Mouse (Mus musculus) kidney, postnatal 25 days (tissue): ENCODE results near the gene Col23a1.

Experiments used
- DNase-seq, 2 experiments: peaks; one replicate each; pipeline ENCODE4 v3.0.0; 2021; ENCODE audit warnings: mixed read lengths in 2 of 2

Gene Col23a1

DNA sequence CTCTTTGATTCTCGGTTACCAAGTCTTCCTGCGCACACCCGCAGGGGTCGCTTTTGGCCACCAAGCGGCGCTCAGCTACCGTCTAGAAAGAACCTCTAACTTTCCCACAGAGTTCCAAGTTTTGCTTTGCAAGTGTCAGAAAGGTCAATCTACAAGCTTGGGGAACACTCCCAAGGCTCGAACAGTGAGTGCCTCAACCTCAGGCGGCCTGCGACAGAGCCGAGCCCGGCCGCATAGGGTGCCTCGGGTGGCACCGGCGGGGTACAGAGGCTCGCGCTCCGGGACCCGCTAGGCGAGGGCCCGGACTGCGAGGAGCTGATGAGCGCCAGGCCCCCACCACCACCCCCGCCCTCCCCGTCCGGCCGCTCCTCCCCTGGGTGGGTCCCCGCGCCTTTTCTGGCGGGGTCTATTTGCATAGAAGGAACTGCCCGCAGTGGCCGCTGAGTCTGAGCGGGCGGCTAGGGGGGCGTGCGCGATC lies at the start of gene Col23a1:
Gene Col23a1 (plus strand): TSS at position 357 of the 478 bp plus-strand sequence.
- DNase-seq = peak; percentile 80 to 82

GRCm38 (mm10) chr11:51242897-51243296 lies 46.8 kb upstream of the Col23a1 start:
- no peak for DNase-seq

DNA sequence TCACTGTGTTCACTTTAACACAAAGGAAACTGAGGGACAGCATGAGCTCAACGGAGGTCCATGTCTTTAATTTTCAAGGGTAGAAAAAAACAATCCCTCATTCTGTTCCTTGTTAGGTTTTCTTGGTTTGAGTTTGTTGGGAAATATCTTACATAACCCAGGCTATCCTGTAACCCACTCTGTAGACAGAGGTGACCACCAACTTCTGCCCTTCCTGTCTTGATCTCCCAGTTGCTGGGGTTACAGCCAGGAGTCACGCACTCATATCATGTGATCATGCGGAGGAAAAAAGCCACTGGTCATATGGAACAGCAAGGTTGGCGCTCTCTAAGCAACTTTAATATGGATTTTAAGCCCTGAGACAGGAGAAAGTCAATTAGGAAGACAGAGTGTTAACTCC lies 32.7 kb upstream of the Col23a1 start:
- DNase-seq = no peak

DNA sequence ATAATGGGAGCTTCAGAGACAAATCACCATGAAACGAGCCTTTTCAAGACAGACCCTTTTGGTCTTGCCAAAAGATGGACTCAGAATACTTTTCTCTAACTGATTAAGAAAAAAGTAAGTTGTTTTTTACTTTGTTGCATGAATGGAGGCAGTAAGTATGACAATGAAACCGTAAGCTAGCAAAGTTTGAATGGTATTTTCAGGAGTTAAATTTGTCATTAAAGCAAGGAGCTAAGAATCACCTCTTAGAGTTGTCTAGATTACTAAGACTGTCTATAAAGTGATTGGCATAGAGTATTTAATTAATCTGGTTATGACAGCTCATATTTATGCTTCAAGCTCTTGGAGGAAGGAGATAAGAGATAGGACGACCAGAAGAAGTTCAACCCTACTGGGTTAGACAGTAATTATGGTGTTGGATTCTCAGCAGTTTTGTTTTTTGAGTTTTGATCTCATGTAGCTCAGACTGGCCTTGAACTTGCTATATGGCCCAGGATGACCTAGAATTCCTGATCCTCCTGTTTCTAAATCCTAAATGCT lies 28.0 kb upstream of the Col23a1 start, which contains the start of gene Clk4:
Gene Clk4 (plus strand): TSS at position 51 of the 540 bp plus-strand sequence.
- no peak for DNase-seq

DNA sequence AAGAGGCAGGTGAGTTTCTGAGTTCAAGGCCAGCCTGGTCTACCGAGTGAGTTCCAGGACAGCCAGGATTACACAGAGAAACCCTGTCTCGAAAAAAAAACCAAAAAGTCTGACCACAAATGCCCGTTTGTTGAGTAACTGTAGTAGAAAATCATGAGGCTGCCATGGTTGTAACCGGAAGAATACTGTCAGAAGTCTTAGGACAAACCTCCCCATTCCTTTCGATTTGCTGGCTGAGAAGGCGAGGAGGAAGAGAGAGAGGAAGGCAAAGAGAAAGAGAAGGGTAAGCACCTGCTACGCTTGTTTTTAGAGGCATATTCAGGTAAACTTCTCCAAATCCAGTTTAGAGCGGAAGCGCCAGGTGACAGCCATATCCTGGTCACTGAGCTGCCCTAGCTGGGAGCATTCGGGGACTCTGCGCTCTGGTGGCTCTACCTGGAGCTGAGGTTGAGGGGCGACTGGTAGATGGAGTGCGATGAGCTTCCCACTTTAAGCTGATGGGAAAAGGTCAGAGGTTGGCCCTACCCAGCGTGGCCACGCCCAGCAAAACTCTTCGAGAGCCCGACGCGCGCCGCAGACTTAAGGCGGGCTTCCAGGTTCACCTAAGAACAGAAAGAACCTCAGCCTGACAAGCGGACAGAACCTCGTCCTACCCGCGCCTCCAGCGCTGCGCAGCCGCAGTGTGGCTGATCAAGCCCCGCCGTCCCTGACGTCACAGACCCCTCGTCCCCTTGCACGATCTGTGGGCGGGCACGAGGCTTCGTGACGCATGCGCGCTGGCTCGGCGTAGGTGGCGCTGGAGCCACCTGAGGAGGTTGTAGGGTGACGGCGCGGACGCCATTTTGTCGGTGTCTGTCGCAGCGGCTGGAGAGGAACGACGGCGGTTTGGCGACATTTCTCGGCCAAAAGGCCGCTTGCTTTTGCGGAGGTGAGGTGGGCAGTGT lies 27.1 kb upstream of the Col23a1 start, which contains the start of gene BC049762:
Gene BC049762 (minus strand): TSS at position 705 of the 944 bp plus-strand sequence.
- DNase-seq = peak; percentile 99

DNA sequence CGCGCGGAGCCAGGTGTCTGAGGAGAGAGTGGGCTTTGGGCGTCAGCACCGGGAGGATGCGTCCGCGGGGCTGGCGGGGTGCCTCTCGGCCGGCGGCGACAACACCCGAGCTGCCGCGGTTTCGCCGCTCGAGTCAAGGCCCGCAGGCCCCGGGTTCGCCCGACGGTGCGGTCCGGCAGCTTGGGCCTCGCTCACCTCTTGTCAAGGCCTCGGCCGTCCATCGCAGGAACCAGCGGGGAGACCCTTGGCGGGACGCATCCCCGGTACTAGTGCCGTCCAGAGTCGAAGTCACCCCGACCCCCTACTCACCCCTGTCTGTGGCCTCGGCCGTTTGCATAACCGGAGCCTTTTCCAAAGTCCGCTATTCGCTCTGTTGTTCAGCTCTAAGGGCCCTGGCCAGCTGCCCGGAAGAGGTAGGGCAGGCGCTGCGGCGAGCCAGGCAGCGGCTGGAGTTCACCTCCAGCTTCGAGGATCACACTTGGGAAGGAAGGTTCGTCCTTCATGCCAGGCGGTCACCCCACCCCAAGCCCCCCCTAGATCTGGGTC lies 26.4 kb upstream of the Col23a1 start:
- peak; percentile 92 to 95 for DNase-seq

- DNase-seq = peak; percentile 20 to 56
These were observed 25.4 kb upstream of the Col23a1 start for GRCm38 (mm10) chr11:51264352-51264751.

GRCm38 (mm10) chr11:51265326-51265725 lies 24.4 kb upstream of the Col23a1 start:
- peak; percentile 30 to 41 for DNase-seq

GRCm38 (mm10) chr11:51274418-51274817 lies 15.3 kb upstream of the Col23a1 start:
- DNase-seq = no peak

- peak; percentile 54 to 69 for DNase-seq
These were observed 591 bp downstream of the Col23a1 start for GRCm38 (mm10) chr11:51290066-51290955.

DNA sequence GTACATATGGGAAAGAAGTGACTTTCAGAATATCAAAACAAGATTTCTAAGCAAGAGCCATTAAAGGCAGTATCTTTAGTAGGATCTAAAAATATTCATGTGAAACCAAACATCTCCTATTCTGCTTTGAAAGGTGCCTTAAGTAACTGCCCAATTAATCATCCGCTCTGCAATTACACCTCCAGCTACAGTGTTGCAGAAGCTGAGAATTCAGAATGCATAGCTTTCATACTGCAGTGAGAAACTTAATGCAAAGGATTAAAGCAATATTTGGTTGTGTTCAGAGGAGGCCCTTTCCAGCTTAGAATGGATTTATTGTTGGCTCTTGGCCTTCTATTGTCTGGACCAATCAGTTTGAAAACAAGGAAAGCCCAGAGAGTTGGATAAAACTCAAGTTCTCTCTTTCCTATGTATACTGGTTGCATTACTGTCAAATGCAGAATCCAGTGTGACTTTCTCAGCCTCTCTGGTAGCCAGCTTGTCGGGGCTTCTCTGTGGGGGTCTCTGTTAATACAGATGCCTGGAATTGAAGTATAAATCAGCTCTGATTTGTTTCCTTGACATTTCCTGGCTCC lies 4.3 kb downstream of the Col23a1 start:
- no peak for DNase-seq

- DNase-seq = no peak
These were observed 6.0 kb downstream of the Col23a1 start for GRCm38 (mm10) chr11:51295742-51296141.

- DNase-seq = no peak
These were observed 9.0 kb downstream of the Col23a1 start for GRCm38 (mm10) chr11:51298691-51299090.

- DNase-seq = no peak
These were observed 12.7 kb downstream of the Col23a1 start for GRCm38 (mm10) chr11:51302396-51302795.

GRCm38 (mm10) chr11:51303981-51304553 lies 14.3 kb downstream of the Col23a1 start:
- DNase-seq = no peak

DNA sequence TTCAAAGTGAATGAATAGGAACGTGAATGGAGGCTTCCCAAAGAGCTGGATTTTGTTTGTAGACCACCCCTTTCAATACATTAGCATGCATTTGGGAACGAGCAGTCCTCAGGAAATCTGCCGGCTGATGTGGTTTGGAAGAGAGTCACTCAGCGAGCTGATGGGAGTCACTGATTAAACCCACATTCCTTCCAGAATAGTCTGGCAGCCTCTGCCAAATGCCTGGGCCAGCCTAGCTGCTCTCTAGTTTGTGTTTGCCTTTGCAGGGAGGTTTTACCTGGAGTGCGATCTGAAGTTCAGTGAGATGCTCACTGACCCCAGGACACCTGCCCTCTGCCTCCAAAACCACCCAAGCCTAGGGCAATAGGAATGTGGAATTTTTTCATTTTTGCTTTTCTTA lies 18.6 kb downstream of the Col23a1 start:
- DNase-seq = peak; percentile 66 to 72

GRCm38 (mm10) chr11:51311846-51312245 lies 22.1 kb downstream of the Col23a1 start:
- no peak for DNase-seq

GRCm38 (mm10) chr11:51315991-51316810 lies 26.5 kb downstream of the Col23a1 start:
- DNase-seq = no peak

GRCm38 (mm10) chr11:51320609-51321008 lies 30.9 kb downstream of the Col23a1 start:
- DNase-seq = no peak

- peak in 1 of 2 experiments; percentile 17 for DNase-seq
These were observed 37.2 kb downstream of the Col23a1 start for GRCm38 (mm10) chr11:51326908-51327307.
